Mouse (Mus musculus) midbrain, embryonic 11.5 days (tissue): ENCODE results near the gene Tubgcp2. TPM values are rescaled to one million over a fixed set of nuclear protein-coding genes. Genes with fewer than 3 reads are reported as not detected.

Source experiments
- ATAC-seq: fragments of 200-750 bp; cut with Nextera tagmentation; 2 replicates; pipeline ENCODE4 v1.8.0; 2017; ENCODE audit warnings: moderate TSS enrichment, moderate library complexity; ENCODE audit not compliant: low FRiP score
- DNase-seq: peaks from one replicate; pipeline ENCODE4 v3.0.0; 2015; ENCODE audit warnings: low spot score; ENCODE audit errors: missing footprints
- H3K27ac ChIP-seq: fragments of 300-500 bp; sonication (generic); 2 replicates; pipeline ENCODE4 v1.5.1; 2014; ENCODE audit warnings: low read depth, low read length
- H3K27me3 ChIP-seq: fragments of 300-500 bp; sonication (generic); 2 replicates; pipeline ENCODE4 v1.6.1; 2014; ENCODE audit warnings: mild to moderate bottlenecking, low read length, moderate library complexity, mixed read lengths; ENCODE audit not compliant: control insufficient read depth, insufficient read depth
- H3K36me3 ChIP-seq: fragments of 300-500 bp; sonication (generic); 2 replicates; pipeline ENCODE4 v1.6.1; 2014; ENCODE audit warnings: mild to moderate bottlenecking, low read length, moderate library complexity, mixed read lengths; ENCODE audit not compliant: control insufficient read depth, insufficient read depth
- H3K4me1 ChIP-seq: fragments of 300-500 bp; sonication (generic); 2 replicates; pipeline ENCODE4 v1.6.1; 2014; ENCODE audit warnings: low read length; ENCODE audit not compliant: control insufficient read depth, insufficient read depth
- H3K4me2 ChIP-seq: fragments of 300-500 bp; sonication (generic); 2 replicates; pipeline ENCODE4 v1.6.1; 2014; ENCODE audit warnings: mild to moderate bottlenecking, moderate library complexity
- H3K4me3 ChIP-seq: fragments of 300-500 bp; sonication (generic); 2 replicates; pipeline ENCODE4 v1.5.1; 2014; ENCODE audit warnings: low read depth, low read length
- H3K9ac ChIP-seq: fragments of 300-500 bp; sonication (generic); 2 replicates; pipeline ENCODE4 v1.6.1; 2014; ENCODE audit warnings: low read length
- H3K9me3 ChIP-seq: fragments of 300-500 bp; sonication (generic); 2 replicates; pipeline ENCODE4 v1.6.1; 2016; ENCODE audit warnings: low read length; ENCODE audit not compliant: control insufficient read depth
- WGBS: fragments of 180-500 bp; shearing (Covaris S2); extraction: QIAGEN DNeasy Blood & Tissue Kit; methylation state at CpG from one replicate; pipeline ENCODE4 v1.1.7; 2014; 5-methylcytosine and 5-hydroxymethylcytosine counted together
- polyA plus RNA-seq: library from polyadenylated mRNA; unstranded; fragments of >200 nt; fragmentation: Nextera tagmentation; extraction: Ambion mirVana; gene quantifications from 2 replicates; pipeline ENCODE4 v1.2.1, GENCODE M21; 2014

The Tubgcp2 gene
- polyA plus RNA-seq, 1 experiment from 2014 or later, result 58.9 TPM

GRCm38 (mm10) chr7:140049115-140049689 lies 12.7 kb upstream of the Tubgcp2 start:
- H3K4me2 ChIP-seq, result peak overlapping the region; percentile 43
- DNase-seq, result peak; percentile 96
- peaks cover 98% of the 10 kb centered on the region for H3K27me3 ChIP-seq
- WGBS, result under 1% methylated on average over 34 of the region's 34 CpGs
- H3K4me3 ChIP-seq, result peak overlapping the region; percentile 28
- H3K27ac ChIP-seq, result no peak overlapping the region
- ATAC-seq, result peak; percentile 64; the same call in 1 of the 2 replicates
- peaks cover 10% of the 10 kb centered on the region for H3K4me1 ChIP-seq
- H3K9me3 ChIP-seq, result no peaks in the 10 kb centered on the region
- no peak overlapping the region for H3K9ac ChIP-seq
- H3K36me3 ChIP-seq, result no peaks in the 10 kb centered on the region

GRCm38 (mm10) chr7:140048361-140049114 lies 12.1 kb upstream of the Tubgcp2 start, which contains the start of gene Msx3:
Msx3 (minus strand) TSS chr7:140049089.
- 1% methylated on average over 56 of the region's 56 CpGs for WGBS
- peak within 1 kb of the TSS; percentile 28 for H3K4me3 ChIP-seq
- peak; percentile 96 for DNase-seq
- ATAC-seq, result peak; percentile 57
- H3K9ac ChIP-seq, result no peak within 1 kb of the TSS
- peak within 1 kb of the TSS; percentile 43 for H3K4me2 ChIP-seq
- H3K27ac ChIP-seq, result no peak within 1 kb of the TSS
- peaks cover 93% of the 10 kb centered on the region for H3K27me3 ChIP-seq
- H3K36me3 ChIP-seq, result no peaks in the 10 kb centered on the region
- no peaks in the 10 kb centered on the region for H3K9me3 ChIP-seq
- H3K4me1 ChIP-seq, result peaks cover 10% of the 10 kb centered on the region

- Histone ChIP-seq H3K4me3 (peak overlapping the region; percentile 28), H3K4me2 (peak overlapping the region; percentile 39), H3K27me3 (peaks cover 86% of the 10 kb centered on the region), H3K27ac (no peak overlapping the region), H3K9me3 (no peaks in the 10 kb centered on the region), H3K4me1 (peaks cover 10% of the 10 kb centered on the region), H3K9ac (no peak overlapping the region), H3K36me3 (no peaks in the 10 kb centered on the region)
- DNase-seq (no peak), ATAC-seq (no peak)
- WGBS, result under 1% methylated on average over 33 of the region's 33 CpGs
These were observed 11.4 kb upstream of the Tubgcp2 start for GRCm38 (mm10) chr7:140047811-140048311.

DNA sequence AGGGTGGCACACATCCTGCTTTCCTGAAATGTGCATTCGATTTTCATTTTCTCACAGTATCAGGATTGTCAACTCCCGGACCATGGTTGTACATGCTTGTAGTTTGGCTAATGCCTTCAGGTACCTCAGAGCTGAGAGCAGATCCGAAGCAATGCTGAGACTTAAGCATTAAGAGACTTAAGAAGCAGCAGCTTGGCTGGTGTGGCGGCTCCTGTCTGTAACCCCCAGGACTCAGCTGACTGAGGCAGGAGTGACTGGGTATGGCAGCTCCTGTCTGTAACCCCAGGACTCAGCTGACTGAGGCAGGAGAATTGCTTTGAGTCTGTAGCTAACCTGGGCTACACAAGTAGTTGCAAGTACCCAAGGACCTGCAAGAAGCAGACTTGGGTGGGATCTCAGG lies 9.1 kb upstream of the Tubgcp2 start:
- no peak overlapping the region for H3K4me3 ChIP-seq
- ATAC-seq, result no peak

GRCm38 (mm10) chr7:140042728-140043127 lies 6.3 kb upstream of the Tubgcp2 start:
- no peak overlapping the region for H3K27ac ChIP-seq
- DNase-seq (no peak), ATAC-seq (no peak)
- WGBS, result 69% methylated on average over 3 of the region's 3 CpGs
- peaks cover 3% of the 10 kb centered on the region for H3K4me1 ChIP-seq
- H3K27me3 ChIP-seq, result peaks cover 35% of the 10 kb centered on the region
- H3K4me3 ChIP-seq, result no peak overlapping the region
- H3K9me3 ChIP-seq, result no peaks in the 10 kb centered on the region
- no peak overlapping the region for H3K4me2 ChIP-seq
- no peaks in the 10 kb centered on the region for H3K36me3 ChIP-seq
- H3K9ac ChIP-seq, result no peak overlapping the region

More for the DNA sequence above, 9.1 kb upstream of the Tubgcp2 start:
- Histone ChIP-seq H3K9ac (no peak overlapping the region), H3K4me2 (no peak overlapping the region), H3K27ac (no peak overlapping the region), H3K36me3 (no peaks in the 10 kb centered on the region), H3K4me1 (peaks cover 10% of the 10 kb centered on the region), H3K9me3 (no peaks in the 10 kb centered on the region), H3K27me3 (peaks cover 63% of the 10 kb centered on the region)
- DNase-seq, result peak; percentile 72
- WGBS, result 68% methylated on average over 4 of the region's 4 CpGs

GRCm38 (mm10) chr7:140037171-140037555 lies 694 bp upstream of the Tubgcp2 start:
- WGBS, result 60% methylated on average over 3 of the region's 3 CpGs
- H3K4me2 ChIP-seq, result peak overlapping the region; percentile 82
- H3K27ac ChIP-seq, result no peak overlapping the region
- H3K27me3 ChIP-seq, result no peaks in the 10 kb centered on the region
- H3K4me3 ChIP-seq, result peak overlapping the region; percentile 86
- H3K36me3 ChIP-seq, result peaks cover 3% of the 10 kb centered on the region; the same call in 1 of the 2 replicates
- peaks cover 14% of the 10 kb centered on the region for H3K4me1 ChIP-seq
- peak overlapping the region; percentile 88; the same call in 1 of the 2 replicates for H3K9ac ChIP-seq
- H3K9me3 ChIP-seq, result no peaks in the 10 kb centered on the region
- no peak for DNase-seq
- ATAC-seq, result no peak

DNA sequence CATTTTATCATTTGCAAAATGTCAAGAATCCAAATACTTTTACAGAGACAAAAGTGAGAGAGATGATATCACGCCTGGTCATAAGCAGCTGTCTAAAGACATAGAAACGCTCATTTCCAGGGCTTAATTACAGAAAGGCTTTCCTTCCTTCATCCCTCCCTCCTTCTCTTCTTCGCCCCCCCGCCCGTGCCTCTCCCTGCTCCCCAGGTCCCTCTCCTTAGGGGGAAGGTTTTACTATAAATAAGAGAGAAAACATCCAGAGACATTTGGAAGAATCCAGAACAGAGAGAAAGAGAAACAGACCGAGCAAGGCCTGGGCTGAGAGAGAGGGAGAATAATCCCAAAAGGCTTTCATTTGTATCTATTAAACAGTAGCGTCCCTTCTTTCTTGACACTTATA lies 1.0 kb downstream of the Tubgcp2 start:
- ATAC-seq (no peak), DNase-seq (no peak)
- H3K9me3 ChIP-seq, result no peaks in the 10 kb centered on the region
- no peaks in the 10 kb centered on the region for H3K27me3 ChIP-seq
- H3K9ac ChIP-seq, result peak overlapping the region; percentile 88
- H3K4me2 ChIP-seq, result peak overlapping the region; percentile 82
- 19% methylated on average over 7 of the region's 7 CpGs for WGBS
- H3K27ac ChIP-seq, result no peak overlapping the region
- peak overlapping the region; percentile 86 for H3K4me3 ChIP-seq
- H3K4me1 ChIP-seq, result peaks cover 14% of the 10 kb centered on the region
- H3K36me3 ChIP-seq, result peaks cover 13% of the 10 kb centered on the region; the same call in 1 of the 2 replicates

- H3K27ac ChIP-seq, result no peak overlapping the region
- H3K4me2 ChIP-seq, result no peak overlapping the region
- peaks cover 14% of the 10 kb centered on the region for H3K4me1 ChIP-seq
- H3K27me3 ChIP-seq, result no peaks in the 10 kb centered on the region
- no peak for ATAC-seq
- DNase-seq, result no peak
- no peak overlapping the region for H3K4me3 ChIP-seq
- peaks cover 30% of the 10 kb centered on the region for H3K36me3 ChIP-seq
- H3K9ac ChIP-seq, result no peak overlapping the region
- 89% methylated on average over 9 of the region's 9 CpGs for WGBS
- no peaks in the 10 kb centered on the region for H3K9me3 ChIP-seq
These were observed 3.1 kb downstream of the Tubgcp2 start for GRCm38 (mm10) chr7:140033386-140033785.

DNA sequence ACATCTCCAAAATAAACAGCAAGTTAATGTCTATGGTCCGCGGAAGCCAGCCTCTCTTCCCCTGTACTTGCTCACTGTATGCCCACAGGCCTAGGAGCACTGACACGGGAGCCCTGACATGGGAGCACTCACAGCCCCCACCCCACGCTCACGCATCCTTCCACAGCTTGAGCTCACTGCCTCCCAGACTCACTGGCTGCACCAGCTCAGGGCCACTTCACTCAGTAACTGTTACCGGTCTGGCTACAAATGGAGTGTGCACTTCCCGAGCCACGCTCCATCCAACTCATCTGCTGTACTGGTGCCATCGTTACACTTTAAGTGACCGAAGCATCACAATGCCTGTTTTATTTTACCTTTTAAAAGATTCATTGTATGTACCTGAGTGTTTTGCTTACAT lies 4.1 kb downstream of the Tubgcp2 start:
- 96% methylated on average over 10 of the region's 10 CpGs for WGBS
- H3K36me3 ChIP-seq, result peaks cover 34% of the 10 kb centered on the region
- H3K27me3 ChIP-seq, result no peaks in the 10 kb centered on the region
- peaks cover 14% of the 10 kb centered on the region for H3K4me1 ChIP-seq
- no peak for DNase-seq
- ATAC-seq, result no peak
- H3K4me2 ChIP-seq, result no peak overlapping the region
- no peak overlapping the region for H3K4me3 ChIP-seq
- no peaks in the 10 kb centered on the region for H3K9me3 ChIP-seq
- H3K9ac ChIP-seq, result no peak overlapping the region
- H3K27ac ChIP-seq, result no peak overlapping the region
